Mouse (Mus musculus): ENCODE results near the gene Clcnkb. TPM values are rescaled to one million over a fixed set of nuclear protein-coding genes. Genes with fewer than 3 reads are reported as not detected.
A peak's percentile ranks its signal among the peaks of the same experiment; 100 is the strongest.

The Clcnkb gene
- polyA plus RNA-seq, 1 experiment from 2014 or later: not detected

GRCm38 (mm10) chr4:141404518-141405313 lies 11.1 kb downstream of the Clcnkb start:
- H3K4me2 ChIP-seq (ENCODE audit: low read depth, low read length, severe bottlenecking): peak overlapping the region; percentile 24; the same call in 1 of the 2 replicates
- no peak overlapping the region for H3K4me3 ChIP-seq (ENCODE audit: low read depth, low read length)
- H3K36me3 ChIP-seq (ENCODE audit: control insufficient read depth, insufficient read depth, low read length): no peaks in the 10 kb centered on the region
- H3K27ac ChIP-seq (ENCODE audit: low read depth, low read length): no peak overlapping the region
- 0 out of 2 replicates have a peak, but pooled peaks cover 2% of the 10 kb centered on the region for H3K4me1 ChIP-seq (replicated peaks; ENCODE audit: control insufficient read depth, insufficient read depth, low read length)
- no peaks in the 10 kb centered on the region; the same call in 1 of the 2 replicates for H3K27me3 ChIP-seq (ENCODE audit: control insufficient read depth, insufficient read depth, low read length)
- H3K9me3 ChIP-seq (ENCODE audit: control insufficient read depth, low read length): no peaks in the 10 kb centered on the region
- DNase-seq (ENCODE audit: low spot score) (peak; percentile 94), ATAC-seq (replicated peaks; ENCODE audit: low FRiP score) (peak; percentile 78)
- WGBS: 12% methylated on average over 15 of the region's 15 CpGs
- H3K9ac ChIP-seq (ENCODE audit: low read length): no peak overlapping the region

- Histone ChIP-seq H3K9me3 (ENCODE audit: control insufficient read depth, low read length) (no peaks in the 10 kb centered on the region), H3K9ac (ENCODE audit: low read length) (no peak overlapping the region), H3K36me3 (ENCODE audit: control insufficient read depth, insufficient read depth, low read length) (no peaks in the 10 kb centered on the region), H3K4me1 (replicated peaks; ENCODE audit: control insufficient read depth, insufficient read depth, low read length) (0 out of 2 replicates have a peak, but pooled peaks cover 2% of the 10 kb centered on the region), H3K27me3 (ENCODE audit: control insufficient read depth, insufficient read depth, low read length) (no peaks in the 10 kb centered on the region; the same call in 1 of the 2 replicates), H3K27ac (ENCODE audit: low read depth, low read length) (no peak overlapping the region), H3K4me2 (ENCODE audit: low read depth, low read length, severe bottlenecking) (no peak overlapping the region), H3K4me3 (ENCODE audit: low read depth, low read length) (no peak overlapping the region)
- ATAC-seq (replicated peaks; ENCODE audit: low FRiP score) (no peak), DNase-seq (ENCODE audit: low spot score) (no peak)
- WGBS: 90% methylated on average over 15 of the region's 15 CpGs
Observed at GRCm38 (mm10) chr4:141400171-141400570, 15.6 kb downstream of the Clcnkb start.

- ATAC-seq (replicated peaks; ENCODE audit: low FRiP score) (no peak), DNase-seq (ENCODE audit: low spot score) (no peak)
- no peak within 1 kb of the TSS for H3K9ac ChIP-seq (ENCODE audit: low read length)
- no peak within 1 kb of the TSS for H3K4me2 ChIP-seq (ENCODE audit: low read depth, low read length, severe bottlenecking)
- H3K27me3 ChIP-seq (ENCODE audit: control insufficient read depth, insufficient read depth, low read length): no peaks in the 10 kb centered on the region; the same call in 1 of the 2 replicates
- H3K27ac ChIP-seq (ENCODE audit: low read depth, low read length): no peak within 1 kb of the TSS
- WGBS: 74% methylated on average over 12 of the region's 12 CpGs
- no peaks in the 10 kb centered on the region for H3K36me3 ChIP-seq (ENCODE audit: control insufficient read depth, insufficient read depth, low read length)
- no peaks in the 10 kb centered on the region for H3K4me1 ChIP-seq (replicated peaks; ENCODE audit: control insufficient read depth, insufficient read depth, low read length)
- no peaks in the 10 kb centered on the region for H3K9me3 ChIP-seq (ENCODE audit: control insufficient read depth, low read length)
- H3K4me3 ChIP-seq (ENCODE audit: low read depth, low read length): no peak within 1 kb of the TSS
Observed at GRCm38 (mm10) chr4:141398545-141398944, 17.3 kb downstream of the Clcnkb start, which contains the start of gene Clcnka. Gene Clcnka (minus strand): TSS chr4:141398724.

- H3K36me3 ChIP-seq (ENCODE audit: control insufficient read depth, insufficient read depth, low read length): no peaks in the 10 kb centered on the region
- WGBS: 79% methylated on average over 12 of the region's 12 CpGs
- H3K9ac ChIP-seq (ENCODE audit: low read length): no peak overlapping the region
- no peak overlapping the region for H3K27ac ChIP-seq (ENCODE audit: low read depth, low read length)
- DNase-seq (ENCODE audit: low spot score) (no peak), ATAC-seq (replicated peaks; ENCODE audit: low FRiP score) (no peak)
- no peaks in the 10 kb centered on the region for H3K9me3 ChIP-seq (ENCODE audit: control insufficient read depth, low read length)
- no peaks in the 10 kb centered on the region; the same call in 1 of the 2 replicates for H3K27me3 ChIP-seq (ENCODE audit: control insufficient read depth, insufficient read depth, low read length)
- H3K4me1 ChIP-seq (replicated peaks; ENCODE audit: control insufficient read depth, insufficient read depth, low read length): no peaks in the 10 kb centered on the region
- no peak overlapping the region for H3K4me3 ChIP-seq (ENCODE audit: low read depth, low read length)
- H3K4me2 ChIP-seq (ENCODE audit: low read depth, low read length, severe bottlenecking): no peak overlapping the region
Observed at GRCm38 (mm10) chr4:141397861-141398260, 18.0 kb downstream of the Clcnkb start.

GRCm38 (mm10) chr4:141394751-141395150 lies 21.1 kb downstream of the Clcnkb start:
- no peaks in the 10 kb centered on the region for H3K9me3 ChIP-seq (ENCODE audit: control insufficient read depth, low read length)
- no peaks in the 10 kb centered on the region for H3K36me3 ChIP-seq (ENCODE audit: control insufficient read depth, insufficient read depth, low read length)
- peak overlapping the region; percentile 16; the same call in 1 of the 2 replicates for H3K9ac ChIP-seq (ENCODE audit: low read length)
- 19% methylated on average over 15 of the region's 16 CpGs for WGBS
- peak overlapping the region; percentile 24; the same call in 1 of the 2 replicates for H3K4me2 ChIP-seq (ENCODE audit: low read depth, low read length, severe bottlenecking)
- H3K27me3 ChIP-seq (ENCODE audit: control insufficient read depth, insufficient read depth, low read length): no peaks in the 10 kb centered on the region; the same call in 1 of the 2 replicates
- H3K4me1 ChIP-seq (replicated peaks; ENCODE audit: control insufficient read depth, insufficient read depth, low read length): no peaks in the 10 kb centered on the region
- ATAC-seq (replicated peaks; ENCODE audit: low FRiP score) (no peak), DNase-seq (ENCODE audit: low spot score) (no peak)
- H3K27ac ChIP-seq (ENCODE audit: low read depth, low read length): no peak overlapping the region
- no peak overlapping the region for H3K4me3 ChIP-seq (ENCODE audit: low read depth, low read length)

GRCm38 (mm10) chr4:141391293-141391692 lies 24.5 kb downstream of the Clcnkb start:
- no peak overlapping the region for H3K9ac ChIP-seq (ENCODE audit: low read length)
- no peak overlapping the region for H3K4me2 ChIP-seq (ENCODE audit: low read depth, low read length, severe bottlenecking)
- H3K4me1 ChIP-seq (replicated peaks; ENCODE audit: control insufficient read depth, insufficient read depth, low read length): no peaks in the 10 kb centered on the region
- no peak overlapping the region for H3K4me3 ChIP-seq (ENCODE audit: low read depth, low read length)
- 84% methylated on average over 12 of the region's 12 CpGs for WGBS
- peaks cover 1% of the 10 kb centered on the region; the same call in 1 of the 2 replicates for H3K27me3 ChIP-seq (ENCODE audit: control insufficient read depth, insufficient read depth, low read length)
- H3K27ac ChIP-seq (ENCODE audit: low read depth, low read length): no peak overlapping the region
- no peaks in the 10 kb centered on the region for H3K9me3 ChIP-seq (ENCODE audit: control insufficient read depth, low read length)
- DNase-seq (ENCODE audit: low spot score) (no peak), ATAC-seq (replicated peaks; ENCODE audit: low FRiP score) (no peak)
- H3K36me3 ChIP-seq (ENCODE audit: control insufficient read depth, insufficient read depth, low read length): no peaks in the 10 kb centered on the region

- Histone ChIP-seq H3K27ac (ENCODE audit: low read depth, low read length) (no peak overlapping the region), H3K4me3 (ENCODE audit: low read depth, low read length) (no peak overlapping the region), H3K4me1 (replicated peaks; ENCODE audit: control insufficient read depth, insufficient read depth, low read length) (no peaks in the 10 kb centered on the region), H3K36me3 (ENCODE audit: control insufficient read depth, insufficient read depth, low read length) (no peaks in the 10 kb centered on the region), H3K9ac (ENCODE audit: low read length) (no peak overlapping the region), H3K4me2 (ENCODE audit: low read depth, low read length, severe bottlenecking) (no peak overlapping the region), H3K27me3 (ENCODE audit: control insufficient read depth, insufficient read depth, low read length) (peaks cover 5% of the 10 kb centered on the region), H3K9me3 (ENCODE audit: control insufficient read depth, low read length) (no peaks in the 10 kb centered on the region)
- DNase-seq (ENCODE audit: low spot score): no peak
- WGBS: 72% methylated on average over 18 of the region's 18 CpGs
- no peak for ATAC-seq (replicated peaks; ENCODE audit: low FRiP score)
Observed at GRCm38 (mm10) chr4:141389366-141390150, 26.3 kb downstream of the Clcnkb start.

- Histone ChIP-seq H3K9me3 (ENCODE audit: control insufficient read depth, low read length) (no peaks in the 10 kb centered on the region), H3K27me3 (ENCODE audit: control insufficient read depth, insufficient read depth, low read length) (peaks cover 21% of the 10 kb centered on the region), H3K27ac (ENCODE audit: low read depth, low read length) (no peak overlapping the region), H3K9ac (ENCODE audit: low read length) (no peak overlapping the region), H3K4me1 (replicated peaks; ENCODE audit: control insufficient read depth, insufficient read depth, low read length) (no peaks in the 10 kb centered on the region), H3K36me3 (ENCODE audit: control insufficient read depth, insufficient read depth, low read length) (no peaks in the 10 kb centered on the region), H3K4me2 (ENCODE audit: low read depth, low read length, severe bottlenecking) (no peak overlapping the region), H3K4me3 (ENCODE audit: low read depth, low read length) (no peak overlapping the region)
- ATAC-seq (replicated peaks; ENCODE audit: low FRiP score) (0 out of 2 replicates have a peak, but pooled peaks have one; percentile 17), DNase-seq (ENCODE audit: low spot score) (no peak)
- 69% methylated on average over 5 of the region's 5 CpGs for WGBS
Observed at GRCm38 (mm10) chr4:141387933-141388332, 27.9 kb downstream of the Clcnkb start.

All from forebrain, embryonic 11.5 days (tissue).